Mouse (Mus musculus) erythroblast, embryonic 14.5 days (primary cell): ENCODE results near the gene Scarf1.

ENCODE experiments used
- GATA1 ChIP-seq: IDR thresholded peaks from 2 replicates; pipeline ENCODE4 v1.6.1; 2012; ENCODE audit warnings: low read length, inconsistent platforms, mixed read lengths
- TAL1 ChIP-seq: IDR thresholded peaks from 3 replicates; pipeline ENCODE4 v1.6.1; 2012; ENCODE audit warnings: low read length, inconsistent platforms, mixed read lengths

GRCm38 (mm10) chr11:75558101-75558500 is 44.8 kb downstream of the Scarf1 start:
- no peak for TF ChIP-seq TAL1
- no peak for TF ChIP-seq GATA1
